ENCODE assay signal across 8 mouse cellular contexts in genomic region chr10:9754893-9755541, GRCm38 (mm10).
DNase-seq lines count a peak whose midpoint lies in the region; ATAC-seq lines count a peak whose summit lies in the region.

No protein-coding gene starts in this region.

- 0 out of 2 replicates have a peak, but pooled peaks cover 2% of the 10 kb centered on the region for H3K36me3 ChIP-seq in forebrain, embryonic 15.5 days
- peaks cover under 1% of the 10 kb centered on the region; the same call in 1 of the 2 replicates for H3K36me3 ChIP-seq in limb, embryonic 13.5 days
- peaks cover 1% of the 10 kb centered on the region for H3K36me3 ChIP-seq in neural tube, embryonic 15.5 days

- no peaks in the 10 kb centered on the region for H3K27me3 ChIP-seq in forebrain, embryonic 15.5 days
- H3K27me3 ChIP-seq in limb, embryonic 13.5 days = no peaks in the 10 kb centered on the region
- H3K27me3 ChIP-seq in neural tube, embryonic 15.5 days (replicated peaks) = no peaks in the 10 kb centered on the region

- DNase-seq in urinary bladder, postnatal 25 days (ENCODE audit: low spot score) = peak; percentile 66
- no peak for DNase-seq in urinary bladder, postnatal 10 days (ENCODE audit: low spot score)
- peak; percentile 24 for DNase-seq in c-Kit-positive CD71-negative TER-119-negative erythroid progenitor cells, embryonic 14.5 days (ENCODE audit: low read depth)
- DNase-seq in kidney, adult 9 months = peak; percentile 61
- DNase-seq in natural killer cell, adult 2 months (ENCODE audit: low spot score in 2 of 2) = no peak

- H3K4me1 ChIP-seq in forebrain, embryonic 15.5 days = no peaks in the 10 kb centered on the region
- H3K4me1 ChIP-seq in limb, embryonic 13.5 days = no peaks in the 10 kb centered on the region
- no peaks in the 10 kb centered on the region for H3K4me1 ChIP-seq in neural tube, embryonic 15.5 days

- H3K9ac ChIP-seq in forebrain, embryonic 15.5 days (replicated peaks) = no peak overlapping the region
- H3K9ac ChIP-seq in limb, embryonic 13.5 days = no peak overlapping the region
- H3K9ac ChIP-seq in neural tube, embryonic 15.5 days (replicated peaks) = no peak overlapping the region

- peak; percentile 58 for ATAC-seq in forebrain, embryonic 15.5 days (replicated peaks)
- ATAC-seq in limb, embryonic 13.5 days (ENCODE audit: low FRiP score, low read depth) = peak; percentile 57
- peak; percentile 38; the same call in 1 of the 2 replicates for ATAC-seq in neural tube, embryonic 15.5 days (ENCODE audit: low FRiP score)

- no peak overlapping the region for H3K4me3 ChIP-seq in forebrain, embryonic 15.5 days
- no peak overlapping the region for H3K4me3 ChIP-seq in limb, embryonic 13.5 days
- H3K4me3 ChIP-seq in neural tube, embryonic 15.5 days (replicated peaks) = no peak overlapping the region

- H3K27ac ChIP-seq in forebrain, embryonic 15.5 days (replicated peaks) = no peak overlapping the region
- no peak overlapping the region for H3K27ac ChIP-seq in limb, embryonic 13.5 days
- no peak overlapping the region for H3K27ac ChIP-seq in neural tube, embryonic 15.5 days (replicated peaks)

- no peaks in the 10 kb centered on the region for H3K9me3 ChIP-seq in forebrain, embryonic 15.5 days
- H3K9me3 ChIP-seq in limb, embryonic 13.5 days = no peaks in the 10 kb centered on the region
- H3K9me3 ChIP-seq in neural tube, embryonic 15.5 days (replicated peaks) = no peaks in the 10 kb centered on the region

- 47% methylated on average over 3 of the region's 3 CpGs for WGBS in forebrain, embryonic 15.5 days
- WGBS in limb, embryonic 13.5 days = 52% methylated on average over 3 of the region's 3 CpGs
- 46% methylated on average over 3 of the region's 3 CpGs for WGBS in neural tube, embryonic 15.5 days

- H3K4me2 ChIP-seq in forebrain, embryonic 15.5 days (replicated peaks) = no peak overlapping the region
- H3K4me2 ChIP-seq in limb, embryonic 13.5 days (replicated peaks) = no peak overlapping the region
- H3K4me2 ChIP-seq in neural tube, embryonic 15.5 days = no peak overlapping the region

Comparison
In these comparisons a context has a peak if more than half of its experiments do, and no peak if none do; other contexts are left out.
1. DNase-seq: peak in urinary bladder, postnatal 25 days (single experiment), c-Kit-positive CD71-negative TER-119-negative erythroid progenitor cells, embryonic 14.5 days (single experiment) and kidney, adult 9 months (single experiment); none in urinary bladder, postnatal 10 days (single experiment) and natural killer cell, adult 2 months (0 of 2).
2. Peak in every context shown above with its lines, with median percentiles within 50 percentile points of each other: ATAC-seq.